In genomic region chr3:151749737-151750136, GRCm38 (mm10) we compare ENCODE assay signal across 10 mouse cellular contexts. TPM values are rescaled to one million over a fixed set of nuclear protein-coding genes. Genes with fewer than 3 reads are reported as not detected.
DNase-seq lines count a peak whose midpoint lies in the region; ATAC-seq lines count a peak whose summit lies in the region.
"Had no signal": no experiment of that assay in that cellular context is flagged by ENCODE, and none has a peak within 500 bp of the region (broad histone marks: within the 10 kb centered on the region; RNA-seq: fewer than 3 reads in every experiment).

TSS of gene Ifi44 (minus strand) at chr3:151749960.

- DNase-seq in kidney, adult 11 months: peak; percentile 15
- DNase-seq in adrenal gland, postnatal 36 days: peak; percentile 48 to 53
- DNase-seq in heart, postnatal 4 days: peak; percentile 18
- DNase-seq in lung, postnatal 14 days: peak; percentile 12
- no peak for DNase-seq in neural tube, embryonic 10.5 days (ENCODE audit: extremely low spot score, low spot score)
- no peak for DNase-seq in cerebellum, adult 9-11 months
- no peak for DNase-seq in spleen, postnatal 4 days (ENCODE audit: low spot score in 2 of 2)

- H3K9ac ChIP-seq in kidney, embryonic 15.5 days: no peak within 1 kb of the TSS
- H3K9ac ChIP-seq: neural tube, embryonic 13.5 days had no signal

- H3K27ac ChIP-seq in kidney, embryonic 15.5 days: no peak within 1 kb of the TSS
- H3K27ac ChIP-seq: neural tube, embryonic 13.5 days had no signal

- no peaks in the 10 kb centered on the region for H3K4me1 ChIP-seq in kidney, embryonic 15.5 days
- H3K4me1 ChIP-seq: neural tube, embryonic 13.5 days had no signal

- 53% methylated on average over 7 of the region's 7 CpGs for WGBS in kidney, embryonic 15.5 days

- no peaks in the 10 kb centered on the region for H3K27me3 ChIP-seq in kidney, embryonic 15.5 days
- H3K27me3 ChIP-seq: neural tube, embryonic 13.5 days had no signal

- no peak within 1 kb of the TSS for H3K4me2 ChIP-seq in kidney, embryonic 15.5 days
- H3K4me2 ChIP-seq: neural tube, embryonic 13.5 days had no signal

- H3K4me3 ChIP-seq in kidney, embryonic 15.5 days (replicated peaks): no peak within 1 kb of the TSS
- H3K4me3 ChIP-seq: neural tube, embryonic 13.5 days had no signal

- no peak for ATAC-seq in kidney, embryonic 15.5 days (replicated peaks; ENCODE audit: low FRiP score)

- no peaks in the 10 kb centered on the region for H3K9me3 ChIP-seq in kidney, embryonic 15.5 days (replicated peaks)
- H3K9me3 ChIP-seq: neural tube, embryonic 13.5 days had no signal

- no peaks in the 10 kb centered on the region for H3K36me3 ChIP-seq in kidney, embryonic 15.5 days
- H3K36me3 ChIP-seq: neural tube, embryonic 13.5 days had no signal

RNA-seq across cellular contexts. Expression of gene Ifi44, which starts in this region (rescaled TPM):
- 2.3 and 2.4 TPM in 2 replicates for polyA plus RNA-seq in kidney, embryonic 15.5 days (2015; fragmentation: Nextera tagmentation; extraction: Ambion mirVana)
- total RNA-seq in adrenal gland, postnatal 36 days (2021): 1 to 10 TPM; 6.1 to 8.6 TPM
- total RNA-seq in heart, postnatal 4 days (2021): under 1 TPM; 0.14 to 0.74 TPM
- total RNA-seq: left cerebral cortex, postnatal 25 days had no signal

Comparison
In these comparisons a context has a peak if more than half of its experiments do, and no peak if none do; other contexts are left out.
1. RNA of gene Ifi44 (total RNA-seq): 6.1 to 8.6 TPM in adrenal gland, postnatal 36 days; 0.14 to 0.74 TPM in heart, postnatal 4 days; every median in the first group is over 4 times any median in the second.
2. Peak in DNase-seq in heart, postnatal 4 days; RNA of the gene not detected or under 1 TPM.
3. DNase-seq: peak in kidney, adult 11 months (single experiment), adrenal gland, postnatal 36 days (2 of 2) and lung, postnatal 14 days (single experiment); none in neural tube, embryonic 10.5 days (single experiment), cerebellum, adult 9-11 months (single experiment) and spleen, postnatal 4 days (0 of 2).